Mouse (Mus musculus): ENCODE results near the gene Tbxas1. TPM values are rescaled to one million over a fixed set of nuclear protein-coding genes. Genes with fewer than 3 reads are reported as not detected.

Tbxas1 gene
- polyA plus RNA-seq, 1 experiment from 2014 or later, result 1.1 TPM

DNA sequence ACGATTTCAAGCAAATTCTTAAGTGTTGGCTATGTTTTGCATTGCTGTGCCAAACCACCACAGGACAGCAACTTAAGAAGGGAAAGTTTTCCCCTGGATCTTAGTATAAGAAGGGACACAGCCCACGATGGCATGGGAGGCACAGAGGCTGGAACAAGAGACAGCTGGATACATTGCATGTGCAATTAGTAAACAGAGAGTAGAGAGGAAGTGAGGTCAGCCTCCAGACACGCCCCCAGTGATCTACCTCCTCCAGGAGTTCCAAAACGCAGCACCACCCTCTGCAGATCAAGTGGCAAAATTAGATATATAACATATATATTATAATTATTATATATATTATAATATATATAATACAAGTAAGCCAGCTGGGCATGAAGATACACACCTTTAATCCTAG is 132.9 kb downstream of the Tbxas1 start:
- Histone ChIP-seq H3K27me3 (no peaks in the 10 kb centered on the region), H3K27ac (no peak overlapping the region), H3K9ac (no peak overlapping the region), H3K9me3 (no peaks in the 10 kb centered on the region; the same call in 1 of the 2 replicates), H3K4me1 (no peaks in the 10 kb centered on the region), H3K36me3 (no peaks in the 10 kb centered on the region), H3K4me2 (no peak overlapping the region), H3K4me3 (no peak overlapping the region)
- ATAC-seq (ENCODE audit: insufficient number of reproducible peaks, insufficient read depth, low FRiP score, low TSS enrichment, low read depth), result no peak
- WGBS, result 62% methylated on average over 4 of the region's 4 CpGs

DNA sequence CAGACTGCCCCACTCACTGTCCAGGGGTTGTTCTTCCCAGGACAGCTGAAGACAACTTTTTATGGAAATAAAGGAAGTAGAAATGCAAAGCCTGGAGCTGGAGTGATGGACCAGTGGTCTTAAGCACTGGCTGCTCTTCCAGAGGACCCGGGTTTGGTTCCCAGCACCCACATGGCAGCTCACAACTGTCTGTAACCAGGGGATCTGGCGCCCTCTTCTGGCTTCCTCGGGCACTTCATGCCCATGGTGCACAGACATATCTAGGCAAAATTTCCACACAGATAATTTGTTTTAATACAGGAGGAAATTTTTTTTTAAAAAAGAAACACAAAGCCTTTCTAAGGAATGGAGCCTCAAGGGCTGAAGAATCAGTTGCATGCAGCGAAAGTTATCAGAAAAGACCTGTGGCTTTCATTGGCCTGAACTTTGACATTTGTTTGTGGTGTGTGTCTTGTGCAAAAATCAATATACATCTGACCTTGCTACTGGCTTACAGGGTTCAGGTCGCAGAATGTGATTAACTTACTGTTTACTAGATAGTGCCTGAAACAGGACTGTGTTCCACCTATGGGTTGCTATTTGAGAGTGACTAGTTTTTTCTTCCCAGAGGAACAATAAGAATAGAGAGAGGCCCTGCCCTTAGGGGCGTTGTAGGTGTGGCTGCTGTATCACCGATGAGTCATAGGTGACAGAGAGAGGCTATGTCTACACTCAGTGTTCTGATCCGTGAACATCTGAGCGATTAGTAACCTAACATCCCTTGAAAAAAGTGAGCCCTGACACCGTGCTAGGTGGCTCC is 138.0 kb downstream of the Tbxas1 start:
- H3K4me1 ChIP-seq, result no peaks in the 10 kb centered on the region
- H3K4me2 ChIP-seq, result no peak overlapping the region
- no peaks in the 10 kb centered on the region for H3K36me3 ChIP-seq
- H3K4me3 ChIP-seq, result no peak overlapping the region
- no peaks in the 10 kb centered on the region for H3K27me3 ChIP-seq
- WGBS, result 87% methylated on average over 10 of the region's 10 CpGs
- no peaks in the 10 kb centered on the region; the same call in 1 of the 2 replicates for H3K9me3 ChIP-seq
- no peak overlapping the region for H3K27ac ChIP-seq
- ATAC-seq (ENCODE audit: insufficient number of reproducible peaks, insufficient read depth, low FRiP score, low TSS enrichment, low read depth), result no peak
- H3K9ac ChIP-seq, result no peak overlapping the region

DNA sequence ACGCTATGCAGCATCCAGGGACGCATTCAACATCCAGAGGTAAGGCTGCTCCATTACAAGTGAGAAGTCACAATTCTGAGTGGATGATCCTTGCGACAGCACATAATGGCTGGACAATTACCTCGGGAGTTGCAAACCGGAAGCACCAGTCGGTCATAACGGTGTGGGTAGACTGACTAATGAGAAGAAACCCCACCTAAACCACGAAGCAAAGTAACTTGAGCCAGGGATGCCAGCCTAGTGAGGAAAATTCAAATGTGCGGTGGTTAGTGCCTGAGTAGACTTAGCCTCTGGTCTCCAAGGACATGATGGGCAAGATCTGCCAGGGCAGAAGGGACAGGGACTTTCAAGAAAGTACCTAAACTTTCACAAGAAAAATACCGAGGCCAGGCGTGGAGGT is 142.7 kb downstream of the Tbxas1 start:
- H3K4me3 ChIP-seq, result no peak overlapping the region
- no peaks in the 10 kb centered on the region for H3K27me3 ChIP-seq
- WGBS, result 79% methylated on average over 11 of the region's 11 CpGs
- H3K9me3 ChIP-seq, result no peaks in the 10 kb centered on the region; the same call in 1 of the 2 replicates
- no peak overlapping the region for H3K9ac ChIP-seq
- no peak overlapping the region for H3K27ac ChIP-seq
- ATAC-seq (ENCODE audit: insufficient number of reproducible peaks, insufficient read depth, low FRiP score, low TSS enrichment, low read depth), result no peak
- H3K4me1 ChIP-seq, result no peaks in the 10 kb centered on the region
- no peaks in the 10 kb centered on the region for H3K36me3 ChIP-seq
- H3K4me2 ChIP-seq, result no peak overlapping the region

DNA sequence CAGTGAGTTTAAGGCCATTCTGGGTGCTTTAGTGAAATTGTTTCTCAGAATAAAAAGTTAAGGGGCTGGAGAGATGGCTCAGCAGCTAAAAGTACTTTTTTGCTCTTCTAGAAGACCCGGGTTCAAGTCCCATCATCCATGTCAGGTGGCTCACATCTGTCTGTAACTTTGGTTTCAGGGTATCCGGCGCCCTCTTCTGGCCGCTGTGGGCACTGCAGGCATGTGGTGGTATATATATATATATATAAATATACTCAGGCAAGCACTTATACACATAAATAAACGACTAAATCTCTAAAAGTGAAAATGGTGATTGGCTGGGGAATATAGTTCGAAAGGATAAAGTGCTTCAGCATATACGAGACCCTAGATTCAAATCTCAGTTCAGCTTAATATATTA is 143.6 kb downstream of the Tbxas1 start:
- 72% methylated on average over 7 of the region's 7 CpGs for WGBS
- Histone ChIP-seq H3K4me1 (no peaks in the 10 kb centered on the region), H3K36me3 (no peaks in the 10 kb centered on the region), H3K4me3 (no peak overlapping the region), H3K27me3 (no peaks in the 10 kb centered on the region), H3K4me2 (no peak overlapping the region), H3K9me3 (no peaks in the 10 kb centered on the region), H3K27ac (no peak overlapping the region), H3K9ac (no peak overlapping the region)
- ATAC-seq (ENCODE audit: insufficient number of reproducible peaks, insufficient read depth, low FRiP score, low TSS enrichment, low read depth), result no peak

DNA sequence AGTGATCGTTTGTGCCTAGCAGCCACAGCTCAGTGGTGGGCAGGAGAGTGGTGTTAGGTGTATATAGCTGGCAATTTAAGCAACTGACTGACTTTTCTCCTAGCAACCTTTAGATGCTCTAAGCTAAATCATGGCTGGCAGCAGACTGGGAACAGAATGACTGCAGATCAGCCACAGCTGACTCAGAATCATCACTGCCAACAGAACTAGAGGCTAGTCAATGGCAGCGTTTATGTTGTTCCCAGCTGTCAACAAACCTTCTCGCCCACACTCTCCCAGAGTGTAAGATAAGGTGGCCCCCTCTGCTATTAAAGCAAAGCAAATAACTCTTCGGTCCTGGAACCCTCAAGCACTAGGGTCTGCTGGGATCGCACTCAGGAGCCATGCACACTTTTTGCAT is 144.0 kb downstream of the Tbxas1 start:
- no peaks in the 10 kb centered on the region for H3K36me3 ChIP-seq
- no peak overlapping the region for H3K27ac ChIP-seq
- no peak overlapping the region for H3K4me2 ChIP-seq
- H3K27me3 ChIP-seq, result no peaks in the 10 kb centered on the region
- no peak for ATAC-seq (ENCODE audit: insufficient number of reproducible peaks, insufficient read depth, low FRiP score, low TSS enrichment, low read depth)
- no peaks in the 10 kb centered on the region for H3K4me1 ChIP-seq
- no peaks in the 10 kb centered on the region for H3K9me3 ChIP-seq
- 89% methylated on average over 5 of the region's 5 CpGs for WGBS
- H3K4me3 ChIP-seq, result no peak overlapping the region
- H3K9ac ChIP-seq, result no peak overlapping the region

DNA sequence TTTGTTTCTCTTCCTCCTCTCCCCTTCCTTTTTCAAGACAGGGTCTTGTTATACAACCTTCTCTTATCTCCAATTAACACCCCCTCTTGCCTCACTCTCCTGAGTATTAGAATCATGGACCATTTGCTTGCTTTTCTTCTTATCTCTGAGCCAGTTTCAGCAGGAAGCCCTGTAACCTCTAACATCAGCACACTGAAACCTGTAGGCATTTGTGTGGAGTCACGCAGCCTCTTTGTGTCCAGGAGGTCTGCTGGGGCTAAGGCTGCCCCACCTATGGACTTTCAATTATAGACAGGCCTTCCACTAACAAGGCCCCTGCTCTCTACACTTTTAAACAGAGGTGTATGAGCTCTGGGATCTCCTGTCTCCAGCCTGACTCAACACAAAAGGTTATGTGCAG is 146.7 kb downstream of the Tbxas1 start:
- H3K4me1 ChIP-seq, result peaks cover 5% of the 10 kb centered on the region; the same call in 1 of the 2 replicates
- H3K9ac ChIP-seq, result no peak overlapping the region
- ATAC-seq (ENCODE audit: insufficient number of reproducible peaks, insufficient read depth, low FRiP score, low TSS enrichment, low read depth), result no peak
- H3K36me3 ChIP-seq, result no peaks in the 10 kb centered on the region
- H3K9me3 ChIP-seq, result no peaks in the 10 kb centered on the region
- no peak overlapping the region for H3K27ac ChIP-seq
- H3K4me2 ChIP-seq, result no peak overlapping the region
- no peaks in the 10 kb centered on the region for H3K27me3 ChIP-seq
- 81% methylated on average over 1 of the region's 1 CpGs for WGBS
- no peak overlapping the region for H3K4me3 ChIP-seq

DNA sequence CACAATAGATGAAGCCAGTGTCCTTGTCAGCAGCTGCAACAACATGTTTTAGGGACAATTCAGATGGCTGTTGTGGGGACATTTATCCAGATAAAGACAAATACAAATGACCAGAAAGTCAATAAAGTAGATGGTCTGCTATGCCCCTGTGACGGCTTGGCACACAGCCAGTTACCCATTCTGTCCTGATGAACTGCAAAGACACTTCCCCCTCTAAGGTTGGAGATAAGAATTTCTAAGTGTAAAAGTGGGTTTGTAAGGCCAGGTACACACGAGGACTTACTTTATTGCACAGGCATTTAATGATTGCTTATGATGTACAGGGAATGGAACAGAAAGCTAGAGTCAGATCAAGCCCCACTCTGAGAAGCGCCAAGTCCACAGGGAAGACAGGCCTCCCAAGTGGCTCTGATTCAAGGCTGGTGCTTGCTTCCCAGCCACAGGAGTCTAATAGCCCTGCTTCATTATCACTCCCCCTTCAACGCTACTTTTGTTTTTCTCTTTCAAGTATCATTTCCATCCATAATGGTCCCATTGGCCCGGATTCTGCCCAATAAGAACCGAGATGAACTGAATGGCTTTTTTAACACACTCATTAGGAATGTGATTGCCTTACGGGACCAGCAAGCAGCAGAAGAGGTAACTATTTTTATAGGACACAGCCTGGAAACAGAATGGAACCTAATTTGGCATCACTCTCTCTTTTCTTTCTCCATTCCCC is 147.4 kb downstream of the Tbxas1 start:
- Histone ChIP-seq H3K4me3 (no peak overlapping the region), H3K4me2 (no peak overlapping the region), H3K27me3 (peaks cover 4% of the 10 kb centered on the region; the same call in 1 of the 2 replicates), H3K4me1 (peaks cover 5% of the 10 kb centered on the region; the same call in 1 of the 2 replicates), H3K36me3 (no peaks in the 10 kb centered on the region), H3K9ac (no peak overlapping the region), H3K9me3 (no peaks in the 10 kb centered on the region), H3K27ac (no peak overlapping the region)
- ATAC-seq (ENCODE audit: insufficient number of reproducible peaks, insufficient read depth, low FRiP score, low TSS enrichment, low read depth), result no peak
- WGBS, result 85% methylated on average over 7 of the region's 7 CpGs

DNA sequence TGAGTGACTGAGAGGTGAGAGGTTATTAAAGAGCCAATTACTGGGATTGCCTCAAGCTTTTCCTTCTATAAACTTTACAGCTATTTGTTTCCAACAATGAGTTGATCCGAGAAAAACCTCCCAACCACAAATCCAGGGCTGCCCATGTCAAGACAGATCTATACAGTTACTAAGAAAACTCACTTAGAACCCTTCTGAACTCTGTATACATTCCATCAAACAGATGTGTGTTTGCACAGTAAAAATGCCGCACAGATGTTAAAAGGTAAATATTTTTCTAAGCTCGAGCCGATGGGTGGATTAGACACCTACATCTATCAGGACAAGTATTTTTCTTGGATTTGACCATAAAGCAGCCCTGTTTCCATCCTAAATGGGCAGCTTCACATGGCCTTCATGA is 149.4 kb downstream of the Tbxas1 start:
- H3K27me3 ChIP-seq, result peaks cover 4% of the 10 kb centered on the region; the same call in 1 of the 2 replicates
- ATAC-seq (ENCODE audit: insufficient number of reproducible peaks, insufficient read depth, low FRiP score, low TSS enrichment, low read depth), result no peak
- no peak overlapping the region for H3K27ac ChIP-seq
- WGBS, result 55% methylated on average over 4 of the region's 4 CpGs
- H3K9me3 ChIP-seq, result no peaks in the 10 kb centered on the region
- H3K4me1 ChIP-seq, result peaks cover 5% of the 10 kb centered on the region; the same call in 1 of the 2 replicates
- H3K4me2 ChIP-seq, result no peak overlapping the region
- H3K4me3 ChIP-seq, result no peak overlapping the region
- no peak overlapping the region for H3K9ac ChIP-seq
- no peaks in the 10 kb centered on the region for H3K36me3 ChIP-seq

DNA sequence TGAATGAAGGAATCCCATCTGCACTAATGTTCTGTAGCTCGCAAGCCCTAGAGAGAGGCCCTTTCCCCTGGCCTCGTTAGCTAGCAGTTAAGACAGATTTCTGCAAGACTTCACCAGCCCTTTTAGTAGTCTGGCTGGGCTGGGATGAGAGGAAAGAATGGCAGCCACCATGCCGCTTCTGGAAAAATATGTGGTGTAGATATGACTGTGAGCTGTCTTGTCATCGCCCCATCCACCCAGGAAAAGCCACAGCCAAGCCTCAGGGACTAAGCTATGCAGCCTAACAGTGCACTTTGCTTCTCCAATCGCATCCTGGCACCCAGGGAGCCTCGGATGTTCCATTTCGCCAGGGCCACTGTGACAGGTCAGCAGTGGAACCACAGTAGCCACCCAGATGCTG is 149.8 kb downstream of the Tbxas1 start:
- ATAC-seq (ENCODE audit: insufficient number of reproducible peaks, insufficient read depth, low FRiP score, low TSS enrichment, low read depth), result no peak
- WGBS, result 73% methylated on average over 7 of the region's 7 CpGs

DNA sequence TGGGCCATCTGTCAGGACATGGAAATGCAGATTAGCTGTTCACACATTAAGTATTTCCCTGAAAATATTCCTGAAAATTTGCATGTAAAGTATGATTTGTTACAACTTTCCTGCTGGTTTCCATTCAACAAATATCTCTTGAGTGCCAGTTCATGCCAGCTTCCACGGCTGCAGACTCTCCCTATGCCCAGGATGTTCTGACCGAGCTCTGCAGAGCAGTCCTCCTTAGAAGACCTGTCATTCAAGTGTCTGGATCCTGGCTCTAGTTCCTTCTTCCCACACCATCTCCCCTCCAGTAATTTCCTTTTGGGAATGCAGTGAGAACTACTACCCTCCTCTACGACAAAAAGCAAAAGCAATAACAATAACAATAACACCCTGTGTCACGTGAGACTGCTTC is 155.5 kb downstream of the Tbxas1 start:
- H3K36me3 ChIP-seq, result no peaks in the 10 kb centered on the region
- no peak overlapping the region for H3K9ac ChIP-seq
- no peak overlapping the region for H3K27ac ChIP-seq
- no peak for ATAC-seq (ENCODE audit: insufficient number of reproducible peaks, insufficient read depth, low FRiP score, low TSS enrichment, low read depth)
- H3K9me3 ChIP-seq, result no peaks in the 10 kb centered on the region
- no peaks in the 10 kb centered on the region for H3K4me1 ChIP-seq
- no peak overlapping the region for H3K4me3 ChIP-seq
- 71% methylated on average over 4 of the region's 4 CpGs for WGBS
- peaks cover 4% of the 10 kb centered on the region; the same call in 1 of the 2 replicates for H3K27me3 ChIP-seq
- no peak overlapping the region for H3K4me2 ChIP-seq

More for the DNA sequence above, 149.8 kb downstream of the Tbxas1 start:
- Histone ChIP-seq H3K9ac (no peak overlapping the region), H3K4me3 (no peak overlapping the region), H3K4me1 (peaks cover 5% of the 10 kb centered on the region; the same call in 1 of the 2 replicates), H3K9me3 (no peaks in the 10 kb centered on the region), H3K4me2 (no peak overlapping the region), H3K27ac (no peak overlapping the region), H3K27me3 (peaks cover 4% of the 10 kb centered on the region; the same call in 1 of the 2 replicates), H3K36me3 (no peaks in the 10 kb centered on the region)

DNA sequence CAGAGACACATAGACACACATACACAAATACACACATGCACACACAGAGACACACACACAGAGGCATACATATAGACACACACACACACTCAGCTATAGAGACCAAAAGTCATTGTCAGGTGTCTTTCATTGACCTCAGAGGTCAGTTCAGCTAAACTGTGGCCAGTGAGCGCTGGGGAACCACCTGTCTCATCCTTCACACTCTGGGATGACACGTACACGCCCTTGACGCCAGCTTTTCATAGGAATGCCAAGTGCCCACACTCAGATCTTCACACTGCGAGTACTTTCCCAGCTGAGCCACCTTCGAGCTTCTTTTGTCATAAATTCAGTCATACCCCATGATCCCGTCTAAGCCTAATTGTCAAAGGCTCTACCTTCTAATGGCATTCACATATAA is 158.5 kb downstream of the Tbxas1 start:
- no peaks in the 10 kb centered on the region for H3K27me3 ChIP-seq
- no peak overlapping the region for H3K9ac ChIP-seq
- no peak overlapping the region for H3K27ac ChIP-seq
- WGBS, result 81% methylated on average over 7 of the region's 7 CpGs
- H3K4me1 ChIP-seq, result 0 out of 2 replicates have a peak, but pooled peaks cover 3% of the 10 kb centered on the region
- ATAC-seq (ENCODE audit: insufficient number of reproducible peaks, insufficient read depth, low FRiP score, low TSS enrichment, low read depth), result no peak
- no peak overlapping the region for H3K4me3 ChIP-seq
- no peak overlapping the region for H3K4me2 ChIP-seq
- no peaks in the 10 kb centered on the region for H3K9me3 ChIP-seq
- no peaks in the 10 kb centered on the region for H3K36me3 ChIP-seq

DNA sequence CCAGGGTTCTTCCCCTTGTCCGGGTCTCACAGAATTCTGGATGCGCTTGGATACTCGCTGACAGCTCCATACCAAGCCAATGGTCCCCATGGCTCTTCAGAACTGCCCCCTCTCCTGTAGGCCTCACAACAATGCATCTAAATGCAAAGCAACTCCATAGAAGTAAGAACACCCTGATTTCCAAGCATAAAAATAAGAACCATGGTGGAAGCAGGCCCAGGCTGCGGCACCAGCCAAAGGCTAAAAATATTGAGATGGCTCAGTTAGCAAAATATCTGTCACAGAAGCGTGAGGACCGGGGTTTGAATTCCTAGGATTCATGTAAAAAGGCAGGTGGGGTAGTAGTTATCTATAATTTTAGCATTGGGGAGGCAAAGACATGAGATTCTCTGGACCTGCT is 159.8 kb downstream of the Tbxas1 start:
- 90% methylated on average over 6 of the region's 6 CpGs for WGBS
- no peak for ATAC-seq (ENCODE audit: insufficient number of reproducible peaks, insufficient read depth, low FRiP score, low TSS enrichment, low read depth)
- H3K27ac ChIP-seq, result no peak overlapping the region

More for the DNA sequence above, 159.8 kb downstream of the Tbxas1 start:
- H3K9me3 ChIP-seq, result no peaks in the 10 kb centered on the region
- H3K27me3 ChIP-seq, result no peaks in the 10 kb centered on the region
- H3K4me3 ChIP-seq, result no peak overlapping the region
- H3K9ac ChIP-seq, result no peak overlapping the region
- H3K36me3 ChIP-seq, result no peaks in the 10 kb centered on the region
- peaks cover 11% of the 10 kb centered on the region for H3K4me1 ChIP-seq
- H3K4me2 ChIP-seq, result no peak overlapping the region
